Mouse (Mus musculus): ENCODE results near the gene Itgb2l. TPM values are rescaled to one million over a fixed set of nuclear protein-coding genes. Genes with fewer than 3 reads are reported as not detected.

Itgb2l gene
- polyA plus RNA-seq, 1 experiment from 2014 or later: not detected

DNA sequence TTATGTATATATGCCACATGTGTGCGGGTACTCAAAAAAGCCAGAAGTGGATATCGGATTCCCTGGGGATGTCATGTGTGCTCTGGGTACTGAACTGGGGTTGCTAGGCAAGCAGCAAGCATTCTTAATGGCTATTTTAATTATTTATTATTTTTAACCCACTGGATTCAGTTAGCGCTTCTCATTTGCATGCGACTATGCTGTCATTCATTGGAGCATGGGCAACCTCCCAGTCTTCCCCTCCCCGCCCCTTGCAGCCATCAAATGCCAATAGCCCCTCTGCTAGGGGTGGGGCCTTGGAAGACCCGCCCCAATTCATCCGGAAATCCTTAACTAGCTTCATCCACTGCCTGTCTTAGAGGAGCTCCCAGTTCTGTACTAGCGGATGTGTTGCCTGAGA lies 2.5 kb downstream of the Itgb2l start:
- Histone ChIP-seq H3K4me3 (ENCODE audit: low read depth, low read length) (no peak overlapping the region), H3K36me3 (ENCODE audit: control insufficient read depth, insufficient read depth, low read length) (no peaks in the 10 kb centered on the region), H3K4me1 (ENCODE audit: control insufficient read depth, insufficient read depth, low read length) (no peaks in the 10 kb centered on the region), H3K27me3 (ENCODE audit: control insufficient read depth, insufficient read depth, low read depth, low read length) (no peaks in the 10 kb centered on the region), H3K4me2 (ENCODE audit: low read length) (no peak overlapping the region), H3K27ac (ENCODE audit: low read length) (no peak overlapping the region), H3K9ac (ENCODE audit: low read depth, low read length) (no peak overlapping the region), H3K9me3 (replicated peaks; ENCODE audit: control insufficient read depth, low read length, poor library complexity, severe bottlenecking) (no peaks in the 10 kb centered on the region)
- peak; percentile 72 for ATAC-seq
- WGBS: 71% methylated on average over 8 of the region's 8 CpGs

DNA sequence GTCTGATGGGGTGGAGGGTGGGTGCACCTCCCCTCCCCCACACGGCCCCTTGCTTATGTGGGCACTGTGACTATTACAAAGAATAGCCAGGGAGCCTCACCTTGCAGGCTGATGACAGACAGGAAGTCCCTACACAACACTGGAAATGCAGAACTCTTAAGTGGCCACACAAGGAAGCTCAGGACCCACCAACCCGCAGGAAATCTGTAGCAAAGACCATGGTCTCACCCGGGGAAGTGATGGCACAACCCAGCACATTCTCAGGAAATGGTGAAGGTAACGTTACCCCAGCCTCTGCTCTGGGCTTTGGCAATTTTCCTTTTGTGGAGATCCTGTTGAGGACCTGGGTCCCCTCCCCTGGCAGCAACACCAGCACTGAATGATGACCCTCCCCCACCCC lies 3.7 kb downstream of the Itgb2l start:
- Histone ChIP-seq H3K4me3 (ENCODE audit: low read depth, low read length) (no peak overlapping the region), H3K36me3 (ENCODE audit: control insufficient read depth, insufficient read depth, low read length) (no peaks in the 10 kb centered on the region), H3K4me1 (ENCODE audit: control insufficient read depth, insufficient read depth, low read length) (no peaks in the 10 kb centered on the region), H3K27ac (ENCODE audit: low read length) (no peak overlapping the region), H3K9me3 (replicated peaks; ENCODE audit: control insufficient read depth, low read length, poor library complexity, severe bottlenecking) (no peaks in the 10 kb centered on the region), H3K4me2 (ENCODE audit: low read length) (no peak overlapping the region), H3K27me3 (ENCODE audit: control insufficient read depth, insufficient read depth, low read depth, low read length) (no peaks in the 10 kb centered on the region), H3K9ac (ENCODE audit: low read depth, low read length) (no peak overlapping the region)
- ATAC-seq: no peak
- WGBS: 89% methylated on average over 4 of the region's 4 CpGs

DNA sequence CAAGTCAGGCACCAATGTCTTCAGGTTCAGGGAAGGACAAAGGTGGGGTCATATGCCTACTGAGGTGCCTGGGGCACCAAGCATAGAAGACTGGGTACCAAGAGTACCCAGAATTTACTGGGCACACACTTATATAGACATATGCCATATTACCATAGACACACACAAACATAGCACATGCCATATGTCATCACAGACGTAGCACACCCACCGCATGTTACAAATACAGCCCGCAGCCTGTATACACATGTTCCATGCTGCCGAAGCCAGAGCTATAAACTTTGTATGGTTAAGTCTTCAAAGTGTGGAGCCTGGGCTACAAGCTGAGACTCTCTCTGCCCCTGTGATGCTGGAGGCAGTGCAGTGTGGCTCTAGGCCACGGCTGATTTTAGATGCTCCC lies 4.5 kb downstream of the Itgb2l start:
- H3K9ac ChIP-seq (ENCODE audit: low read depth, low read length): no peak overlapping the region
- WGBS: 94% methylated on average over 5 of the region's 5 CpGs

DNA sequence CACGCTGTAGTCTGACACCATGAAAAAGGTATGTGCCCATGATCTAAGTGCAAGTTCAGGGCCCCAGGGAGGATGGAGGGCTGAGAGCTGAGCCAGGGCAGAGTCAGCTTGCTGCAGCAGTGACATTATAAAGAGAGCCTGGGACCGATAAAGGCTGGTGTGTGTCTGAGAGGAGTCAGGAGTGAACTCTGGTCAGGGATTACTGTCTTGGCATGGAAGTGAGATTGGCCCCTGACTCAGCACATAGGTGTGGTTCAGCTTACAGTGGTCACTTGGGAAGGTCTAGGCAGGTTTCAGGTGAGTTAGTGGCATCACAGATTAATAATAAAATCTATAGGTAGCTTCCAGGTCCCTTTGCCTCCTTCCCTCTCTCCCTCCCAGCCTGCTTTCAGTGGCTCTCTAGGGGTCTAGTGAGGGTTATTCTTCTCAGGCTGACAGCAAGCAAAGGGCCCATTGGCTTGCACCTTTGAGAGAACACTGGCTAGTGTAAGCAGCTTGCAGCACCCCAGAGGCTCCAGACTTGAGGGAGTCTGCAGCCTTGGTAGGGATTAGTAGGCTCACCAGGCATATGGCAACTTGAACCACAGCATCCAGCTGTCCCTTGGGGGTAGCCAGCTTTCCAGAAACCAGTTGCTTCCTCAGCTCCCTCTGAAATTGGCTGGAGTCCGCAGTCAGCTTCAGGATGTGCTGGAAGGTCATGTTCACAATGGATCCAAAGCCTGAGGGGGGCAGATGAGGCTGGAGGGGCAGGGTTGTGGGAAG lies 9.2 kb downstream of the Itgb2l start:
- 87% methylated on average over 3 of the region's 3 CpGs for WGBS
- Histone ChIP-seq H3K4me2 (ENCODE audit: low read length) (no peak overlapping the region), H3K27me3 (ENCODE audit: control insufficient read depth, insufficient read depth, low read depth, low read length) (no peaks in the 10 kb centered on the region), H3K9me3 (replicated peaks; ENCODE audit: control insufficient read depth, low read length, poor library complexity, severe bottlenecking) (no peaks in the 10 kb centered on the region), H3K36me3 (ENCODE audit: control insufficient read depth, insufficient read depth, low read length) (no peaks in the 10 kb centered on the region), H3K9ac (ENCODE audit: low read depth, low read length) (no peak overlapping the region), H3K4me1 (ENCODE audit: control insufficient read depth, insufficient read depth, low read length) (no peaks in the 10 kb centered on the region), H3K27ac (ENCODE audit: low read length) (no peak overlapping the region), H3K4me3 (ENCODE audit: low read depth, low read length) (no peak overlapping the region)
- no peak for ATAC-seq

More for the DNA sequence above, 4.5 kb downstream of the Itgb2l start:
- Histone ChIP-seq H3K36me3 (ENCODE audit: control insufficient read depth, insufficient read depth, low read length) (no peaks in the 10 kb centered on the region), H3K27me3 (ENCODE audit: control insufficient read depth, insufficient read depth, low read depth, low read length) (no peaks in the 10 kb centered on the region), H3K4me2 (ENCODE audit: low read length) (no peak overlapping the region), H3K4me3 (ENCODE audit: low read depth, low read length) (no peak overlapping the region), H3K27ac (ENCODE audit: low read length) (no peak overlapping the region), H3K4me1 (ENCODE audit: control insufficient read depth, insufficient read depth, low read length) (no peaks in the 10 kb centered on the region), H3K9me3 (replicated peaks; ENCODE audit: control insufficient read depth, low read length, poor library complexity, severe bottlenecking) (no peaks in the 10 kb centered on the region)
- no peak for ATAC-seq

DNA sequence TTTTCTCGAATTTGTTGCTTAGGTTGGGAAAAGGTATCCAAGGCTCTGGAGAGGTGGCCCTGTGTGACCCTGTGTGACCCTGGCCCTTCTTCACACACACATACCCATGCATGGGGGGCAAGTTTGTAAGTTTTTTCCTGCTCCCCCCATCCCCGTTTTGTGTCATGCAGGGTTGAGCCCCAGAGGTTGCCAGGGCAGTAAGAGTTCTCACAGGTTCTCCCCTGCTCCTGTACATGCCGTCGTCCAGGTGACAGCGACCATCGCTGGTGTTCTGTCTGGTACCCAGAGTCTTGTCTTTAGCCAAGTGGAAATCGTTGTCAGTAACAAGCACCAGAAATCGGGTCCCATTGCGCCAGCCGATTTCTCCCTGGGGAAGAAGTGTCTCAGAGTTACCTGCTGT lies 10.2 kb downstream of the Itgb2l start:
- H3K4me2 ChIP-seq (ENCODE audit: low read length): no peak overlapping the region
- ATAC-seq: no peak
- H3K4me3 ChIP-seq (ENCODE audit: low read depth, low read length): no peak overlapping the region
- H3K36me3 ChIP-seq (ENCODE audit: control insufficient read depth, insufficient read depth, low read length): no peaks in the 10 kb centered on the region
- no peaks in the 10 kb centered on the region for H3K27me3 ChIP-seq (ENCODE audit: control insufficient read depth, insufficient read depth, low read depth, low read length)
- H3K9ac ChIP-seq (ENCODE audit: low read depth, low read length): no peak overlapping the region
- no peak overlapping the region for H3K27ac ChIP-seq (ENCODE audit: low read length)
- WGBS: 86% methylated on average over 10 of the region's 10 CpGs
- H3K4me1 ChIP-seq (ENCODE audit: control insufficient read depth, insufficient read depth, low read length): no peaks in the 10 kb centered on the region
- H3K9me3 ChIP-seq (replicated peaks; ENCODE audit: control insufficient read depth, low read length, poor library complexity, severe bottlenecking): no peaks in the 10 kb centered on the region

DNA sequence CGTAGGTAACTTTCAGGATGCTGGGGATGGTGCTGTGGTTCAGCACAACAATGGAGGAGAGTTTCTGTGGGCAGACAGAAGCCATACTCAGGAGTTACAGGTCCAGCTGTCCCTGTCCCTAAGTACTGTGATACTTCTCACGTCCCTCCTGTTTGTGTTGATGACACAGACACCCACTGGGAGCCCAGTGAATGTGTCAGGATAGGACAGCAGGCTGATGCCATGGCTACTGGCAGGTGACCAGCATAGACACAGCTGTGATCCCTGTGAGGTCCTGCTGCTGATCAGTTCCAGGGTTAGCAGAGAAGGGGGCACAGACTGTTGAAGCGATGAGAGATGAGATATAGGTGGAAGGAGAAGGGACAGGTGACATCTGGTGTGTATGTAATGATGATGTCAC lies 14.4 kb downstream of the Itgb2l start:
- Histone ChIP-seq H3K4me1 (ENCODE audit: control insufficient read depth, insufficient read depth, low read length) (no peaks in the 10 kb centered on the region), H3K4me3 (ENCODE audit: low read depth, low read length) (no peak overlapping the region), H3K4me2 (ENCODE audit: low read length) (no peak overlapping the region), H3K27me3 (ENCODE audit: control insufficient read depth, insufficient read depth, low read depth, low read length) (no peaks in the 10 kb centered on the region), H3K36me3 (ENCODE audit: control insufficient read depth, insufficient read depth, low read length) (no peaks in the 10 kb centered on the region), H3K9ac (ENCODE audit: low read depth, low read length) (no peak overlapping the region), H3K27ac (ENCODE audit: low read length) (no peak overlapping the region), H3K9me3 (replicated peaks; ENCODE audit: control insufficient read depth, low read length, poor library complexity, severe bottlenecking) (no peaks in the 10 kb centered on the region)
- 76% methylated on average over 3 of the region's 3 CpGs for WGBS
- no peak for ATAC-seq

DNA sequence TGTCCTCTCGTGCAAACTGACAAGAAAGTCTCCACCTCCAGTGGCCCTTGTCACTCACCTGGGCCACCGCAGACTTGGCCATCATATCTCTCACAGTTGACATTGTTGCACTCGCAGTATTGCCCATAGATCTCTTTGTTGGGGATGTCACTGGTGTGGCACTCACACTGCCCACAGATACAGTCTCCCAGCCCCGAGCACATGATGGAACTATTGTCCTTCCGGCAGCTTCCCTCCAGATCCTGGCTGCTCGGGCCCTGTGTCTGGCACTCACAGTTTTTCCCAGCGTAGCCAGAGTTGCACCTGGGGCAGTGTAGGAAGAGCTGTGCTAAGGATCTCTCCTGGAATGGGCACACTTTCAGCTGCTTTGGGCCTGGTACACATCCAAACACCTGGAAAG lies 16.7 kb downstream of the Itgb2l start:
- WGBS: 88% methylated on average over 7 of the region's 7 CpGs
- Histone ChIP-seq H3K27ac (ENCODE audit: low read length) (no peak overlapping the region), H3K4me2 (ENCODE audit: low read length) (no peak overlapping the region), H3K9ac (ENCODE audit: low read depth, low read length) (no peak overlapping the region), H3K4me1 (ENCODE audit: control insufficient read depth, insufficient read depth, low read length) (no peaks in the 10 kb centered on the region), H3K36me3 (ENCODE audit: control insufficient read depth, insufficient read depth, low read length) (no peaks in the 10 kb centered on the region), H3K4me3 (ENCODE audit: low read depth, low read length) (no peak overlapping the region), H3K27me3 (ENCODE audit: control insufficient read depth, insufficient read depth, low read depth, low read length) (no peaks in the 10 kb centered on the region), H3K9me3 (replicated peaks; ENCODE audit: control insufficient read depth, low read length, poor library complexity, severe bottlenecking) (no peaks in the 10 kb centered on the region)
- ATAC-seq: no peak

DNA sequence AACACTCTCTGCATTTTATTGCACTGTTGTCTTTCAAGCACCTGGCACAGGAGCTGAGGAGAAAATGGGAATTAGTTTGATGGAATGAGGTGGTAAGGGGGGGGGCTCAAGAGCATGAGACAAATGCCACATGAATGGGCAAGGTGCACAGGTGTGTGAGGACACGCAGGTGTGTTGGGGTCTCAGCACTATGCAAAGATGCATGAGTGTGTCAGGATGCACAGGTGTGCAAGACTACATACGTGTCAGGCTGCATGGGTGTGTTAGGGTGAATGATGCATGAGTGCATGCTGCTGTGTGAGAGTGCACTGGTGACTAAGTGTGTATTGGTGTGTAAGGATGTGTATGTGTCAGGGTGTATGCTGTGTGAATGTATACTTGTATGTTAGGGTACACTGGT lies 18.4 kb downstream of the Itgb2l start:
- H3K27me3 ChIP-seq (ENCODE audit: control insufficient read depth, insufficient read depth, low read depth, low read length): no peaks in the 10 kb centered on the region
- no peak for ATAC-seq
- no peaks in the 10 kb centered on the region for H3K9me3 ChIP-seq (replicated peaks; ENCODE audit: control insufficient read depth, low read length, poor library complexity, severe bottlenecking)
- no peak overlapping the region for H3K27ac ChIP-seq (ENCODE audit: low read length)
- H3K9ac ChIP-seq (ENCODE audit: low read depth, low read length): no peak overlapping the region
- no peaks in the 10 kb centered on the region for H3K4me1 ChIP-seq (ENCODE audit: control insufficient read depth, insufficient read depth, low read length)
- no peak overlapping the region for H3K4me3 ChIP-seq (ENCODE audit: low read depth, low read length)
- H3K36me3 ChIP-seq (ENCODE audit: control insufficient read depth, insufficient read depth, low read length): no peaks in the 10 kb centered on the region
- WGBS: 86% methylated on average over 2 of the region's 2 CpGs
- no peak overlapping the region for H3K4me2 ChIP-seq (ENCODE audit: low read length)

DNA sequence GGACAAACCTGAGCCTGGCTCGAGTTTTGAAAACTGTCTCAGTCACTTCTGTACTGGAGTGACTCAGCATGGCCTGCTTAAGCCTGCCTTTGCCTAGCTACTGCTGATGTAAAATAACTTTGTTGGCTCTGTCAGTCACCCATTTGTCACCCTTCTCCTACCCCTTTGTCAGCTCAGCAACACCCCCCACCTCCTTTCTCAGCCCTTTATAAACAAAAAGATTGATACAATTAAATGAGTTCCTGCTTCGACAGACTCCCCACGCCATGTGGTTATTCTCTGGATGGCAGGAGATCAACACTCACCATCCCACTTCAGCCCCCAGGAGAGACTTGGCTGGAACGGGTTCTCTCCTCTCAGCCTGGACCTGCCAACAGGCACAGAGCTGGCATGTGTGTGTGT lies 35.4 kb downstream of the Itgb2l start:
- Histone ChIP-seq H3K36me3 (ENCODE audit: control insufficient read depth, insufficient read depth, low read length) (no peaks in the 10 kb centered on the region), H3K4me1 (ENCODE audit: control insufficient read depth, insufficient read depth, low read length) (no peaks in the 10 kb centered on the region), H3K27me3 (ENCODE audit: control insufficient read depth, insufficient read depth, low read depth, low read length) (no peaks in the 10 kb centered on the region), H3K9me3 (replicated peaks; ENCODE audit: control insufficient read depth, low read length, poor library complexity, severe bottlenecking) (no peaks in the 10 kb centered on the region), H3K9ac (ENCODE audit: low read depth, low read length) (no peak overlapping the region), H3K4me2 (ENCODE audit: low read length) (no peak overlapping the region), H3K27ac (ENCODE audit: low read length) (no peak overlapping the region), H3K4me3 (ENCODE audit: low read depth, low read length) (no peak overlapping the region)
- ATAC-seq: no peak
- 20% methylated on average over 4 of the region's 4 CpGs for WGBS

Measured in midbrain, embryonic 16.5 days (tissue).